Mouse (Mus musculus) CD4-positive helper T cell, adult 2 months (primary cell): ENCODE data around the gene Hsd11b2.

Source experiments
- DNase-seq: peaks from one replicate; pipeline ENCODE4 v3.0.0-alpha.2; 2012; ENCODE audit warnings: low read depth, missing footprints, low spot score

Hsd11b2 gene

GRCm38 (mm10) chr8:105522890-105523289 lies 4.3 kb downstream of the Hsd11b2 start:
- no peak for DNase-seq

GRCm38 (mm10) chr8:105527110-105527509 lies 8.6 kb downstream of the Hsd11b2 start:
- DNase-seq = no peak

- no peak for DNase-seq
These were observed 9.7 kb downstream of the Hsd11b2 start for GRCm38 (mm10) chr8:105528206-105528605.

- no peak for DNase-seq
These were observed 10.7 kb downstream of the Hsd11b2 start for GRCm38 (mm10) chr8:105529271-105529670.

GRCm38 (mm10) chr8:105531774-105532173 lies 13.2 kb downstream of the Hsd11b2 start:
- peak; percentile 32 for DNase-seq

DNA sequence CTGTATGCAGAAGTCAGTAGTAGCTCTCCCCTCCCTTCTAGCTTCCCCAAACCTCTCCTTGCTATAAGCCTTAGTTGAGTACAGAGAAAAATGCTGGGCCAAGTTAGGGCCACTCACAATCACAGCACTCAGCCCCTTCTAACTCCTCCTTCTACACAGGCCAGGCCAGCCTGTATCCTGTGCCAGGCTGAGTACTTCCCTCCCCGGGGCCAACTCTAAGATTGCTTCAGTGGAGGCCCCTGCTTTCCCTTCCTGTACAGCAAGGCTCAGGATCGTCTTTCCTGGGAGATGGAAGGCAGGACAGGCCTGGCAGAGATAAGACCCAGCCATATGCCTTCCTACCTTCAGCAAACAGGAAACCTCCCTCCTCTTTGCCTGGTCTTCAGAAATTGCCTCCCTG lies 14.9 kb downstream of the Hsd11b2 start:
- no peak for DNase-seq

DNA sequence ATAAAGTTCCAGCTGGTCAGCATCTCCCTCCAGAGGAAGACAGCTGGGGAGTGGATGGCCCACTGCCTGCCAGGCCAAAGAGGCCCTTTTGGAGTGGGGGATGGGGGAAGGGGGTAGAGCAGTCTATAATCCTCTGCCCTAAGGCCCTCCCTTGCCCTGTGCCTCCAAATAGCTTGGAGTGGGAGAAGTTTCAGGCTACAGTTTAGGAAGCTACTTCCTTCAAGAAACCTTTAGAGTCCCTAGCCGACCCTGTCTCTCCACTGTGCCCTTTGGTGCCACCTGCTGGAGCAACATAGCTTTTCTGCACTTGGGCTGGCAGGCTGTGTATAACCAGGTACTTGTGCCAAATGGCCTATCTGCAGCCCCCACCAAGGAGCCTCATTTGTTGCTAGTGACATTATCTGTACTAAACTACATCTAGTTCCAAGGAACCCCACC lies 15.4 kb downstream of the Hsd11b2 start:
- DNase-seq = peak; percentile 50

GRCm38 (mm10) chr8:105536546-105536945 lies 18.0 kb downstream of the Hsd11b2 start:
- no peak for DNase-seq

DNA sequence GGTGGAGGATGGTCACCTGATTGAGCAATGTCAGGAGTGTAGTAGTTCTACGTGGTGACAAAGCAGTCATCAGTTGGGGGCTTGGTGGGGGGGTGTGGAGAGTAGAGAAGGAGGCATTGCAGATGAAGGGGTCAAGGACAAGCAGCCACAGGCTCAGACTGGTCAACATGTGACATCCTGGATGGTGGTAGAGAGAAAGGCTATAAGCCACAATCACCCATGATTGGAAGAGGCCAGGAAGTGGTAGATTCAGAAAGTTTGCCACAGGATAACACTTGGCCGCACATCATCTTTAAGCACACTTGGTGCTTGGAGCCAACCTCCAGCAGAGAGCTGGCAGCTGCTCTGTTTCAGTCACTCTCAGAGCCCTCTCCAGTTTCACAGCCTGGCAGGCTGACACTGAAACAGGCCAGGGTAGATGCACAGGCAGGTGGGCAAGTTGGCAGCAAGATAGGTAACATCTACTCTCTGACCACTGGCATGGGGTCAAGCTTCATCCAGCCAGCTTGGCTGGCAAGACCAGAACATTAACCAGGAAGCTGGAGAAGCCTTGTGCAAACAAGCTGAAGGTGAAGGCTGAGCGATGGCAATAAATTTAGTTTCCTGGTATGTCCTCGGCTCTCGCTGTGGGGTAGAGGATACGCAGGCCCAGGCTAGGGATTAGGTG lies 18.6 kb downstream of the Hsd11b2 start:
- DNase-seq = no peak

GRCm38 (mm10) chr8:105538940-105539339 lies 20.4 kb downstream of the Hsd11b2 start:
- no peak for DNase-seq

DNA sequence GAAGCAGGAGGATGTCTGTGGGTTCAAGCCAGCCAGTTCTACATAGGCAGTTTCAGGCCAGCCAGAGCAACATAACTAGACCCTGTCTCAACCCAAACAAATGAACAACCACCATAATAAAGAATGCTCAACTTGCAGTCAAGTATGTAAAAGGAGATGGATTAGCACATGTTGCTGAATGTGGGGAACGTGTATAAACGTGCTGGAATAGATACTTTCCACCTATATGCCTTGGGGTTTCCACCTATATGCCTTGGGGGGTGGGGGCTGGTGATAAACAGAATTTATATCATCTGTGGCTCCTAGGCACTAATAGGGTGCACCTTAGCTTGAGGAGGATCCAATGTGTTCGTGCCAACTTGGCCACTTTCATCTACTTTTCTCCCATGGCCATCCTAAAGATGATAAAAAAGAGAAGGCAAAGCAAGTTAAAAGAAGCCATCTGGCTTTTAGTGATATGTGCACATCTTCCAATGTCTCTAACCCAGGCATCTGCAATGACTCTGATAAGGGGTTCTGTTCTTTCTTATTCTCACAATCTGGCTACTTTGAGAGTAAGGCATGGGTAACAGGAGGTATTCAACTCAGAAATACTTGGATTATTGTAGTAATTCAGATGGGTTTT lies 23.6 kb downstream of the Hsd11b2 start:
- no peak for DNase-seq

DNA sequence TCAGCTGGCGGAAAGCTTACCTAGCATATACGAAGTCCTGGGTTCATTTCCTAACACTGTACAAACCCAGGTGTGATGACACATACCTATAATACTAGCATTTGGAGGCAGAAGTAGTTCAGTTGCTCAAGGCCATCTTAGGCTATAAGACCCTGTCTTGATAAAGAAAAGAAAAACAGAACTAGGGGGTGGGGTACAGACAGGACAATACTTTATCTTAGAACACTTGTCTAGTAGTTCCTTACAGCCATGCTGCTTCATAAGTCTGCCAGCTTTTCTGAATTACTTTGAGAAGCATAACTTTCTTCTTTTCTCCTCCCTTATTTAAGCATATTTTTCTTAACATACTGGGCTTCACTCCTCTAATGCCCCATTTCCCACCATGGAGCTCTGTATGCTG lies 24.3 kb downstream of the Hsd11b2 start:
- no peak for DNase-seq

- no peak for DNase-seq
These were observed 25.1 kb downstream of the Hsd11b2 start for GRCm38 (mm10) chr8:105543703-105544102.

DNA sequence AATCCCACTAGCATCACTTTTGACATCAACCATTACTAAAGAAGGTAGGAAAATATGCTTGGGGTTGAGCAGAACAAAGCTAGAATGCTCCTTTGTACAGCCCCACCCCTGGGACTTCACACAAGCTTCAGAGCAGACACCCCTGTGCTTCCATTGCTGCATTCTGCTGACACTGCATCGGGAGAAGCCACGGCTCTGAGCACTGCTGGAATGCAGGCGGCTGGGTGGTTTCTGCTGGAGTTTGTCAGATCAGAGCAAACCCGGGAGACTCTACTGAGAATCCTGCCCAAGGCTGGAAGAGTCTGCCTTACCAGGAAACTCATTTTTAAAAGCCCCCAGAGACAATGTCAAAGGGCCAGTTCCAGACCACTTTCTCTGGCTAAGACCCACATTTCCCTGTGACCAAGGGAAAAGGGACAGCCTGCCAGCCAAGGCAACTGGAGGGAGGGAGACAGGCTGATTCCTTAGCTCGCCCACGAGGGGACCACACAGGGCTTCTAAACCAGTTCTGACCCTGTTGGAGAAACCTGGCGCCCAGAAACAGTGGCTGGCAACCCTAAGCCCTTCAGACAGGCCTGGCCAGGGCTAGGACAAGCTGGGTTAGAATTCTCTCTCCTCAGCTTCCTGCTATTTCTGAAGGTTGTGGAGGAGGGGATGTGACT lies 26.1 kb downstream of the Hsd11b2 start:
- no peak for DNase-seq

- no peak for DNase-seq
These were observed 26.7 kb downstream of the Hsd11b2 start for GRCm38 (mm10) chr8:105545249-105545648.

- DNase-seq = no peak
These were observed 28.1 kb downstream of the Hsd11b2 start for GRCm38 (mm10) chr8:105546384-105547350.

DNA sequence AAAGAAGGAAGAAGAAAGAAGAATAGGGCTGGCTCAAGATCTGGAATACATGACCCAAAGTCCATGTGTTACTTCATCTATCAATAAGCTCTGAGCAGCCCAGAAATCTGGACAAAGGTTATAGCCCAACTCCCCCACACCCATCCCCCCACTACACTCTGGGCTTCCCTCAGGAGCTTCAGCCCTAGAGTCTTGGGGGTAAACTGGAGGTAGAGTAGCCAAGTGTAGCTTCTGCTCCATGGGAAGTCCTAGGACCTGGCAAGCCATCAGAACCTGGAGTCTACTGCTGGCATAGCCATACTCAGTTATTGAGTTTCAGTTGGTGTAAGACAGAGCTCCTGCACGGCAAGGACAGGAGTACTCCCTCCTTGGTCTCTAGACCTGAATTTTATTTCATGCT lies 31.0 kb downstream of the Hsd11b2 start:
- no peak for DNase-seq

GRCm38 (mm10) chr8:105550083-105550482 lies 31.5 kb downstream of the Hsd11b2 start:
- no peak for DNase-seq

GRCm38 (mm10) chr8:105552032-105552431 lies 33.5 kb downstream of the Hsd11b2 start:
- DNase-seq = no peak

DNA sequence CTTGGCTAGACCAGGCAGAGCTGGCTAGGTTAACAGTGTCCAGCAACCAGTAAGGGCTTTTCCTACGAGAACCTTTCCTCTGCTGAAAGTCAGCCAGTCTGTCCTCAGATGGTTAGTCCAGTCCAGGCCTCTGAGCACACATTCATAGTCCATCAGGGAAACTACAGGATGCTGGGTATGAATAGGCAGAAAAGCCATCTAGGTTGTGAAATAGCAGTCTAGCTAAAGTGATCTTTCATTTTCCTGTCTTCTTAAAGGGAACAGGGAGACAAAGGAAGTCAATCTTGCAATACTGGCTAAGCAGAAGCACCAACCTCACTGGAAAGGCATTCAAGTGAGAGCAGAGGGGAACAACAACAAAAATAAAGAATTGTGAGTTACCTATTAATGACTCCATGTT lies 34.3 kb downstream of the Hsd11b2 start:
- no peak for DNase-seq

- peak; percentile 58 for DNase-seq
These were observed 35.5 kb downstream of the Hsd11b2 start for GRCm38 (mm10) chr8:105554087-105554486.

GRCm38 (mm10) chr8:105555230-105555629 lies 36.7 kb downstream of the Hsd11b2 start:
- DNase-seq = no peak
